Mouse (Mus musculus) testis, adult 2 months (tissue): ENCODE results near the gene Alox5. TPM values are rescaled to one million over a fixed set of nuclear protein-coding genes. Genes with fewer than 3 reads are reported as not detected.

ENCODE experiments used
- H3K27ac ChIP-seq: fragments of 200-500 bp; 2 replicates; pipeline ENCODE4 v1.5.1; 2012; ENCODE audit warnings: low read depth, low read length; ENCODE audit not compliant: control insufficient read depth, insufficient read depth
- H3K27me3 ChIP-seq: fragments of 200-500 bp; 2 replicates; pipeline ENCODE4 v1.6.1; 2012; ENCODE audit warnings: mild to moderate bottlenecking, low read length, moderate library complexity; ENCODE audit not compliant: control insufficient read depth, insufficient read depth
- H3K36me3 ChIP-seq: fragments of 200-500 bp; 2 replicates; pipeline ENCODE4 v1.6.1; 2012; ENCODE audit warnings: mild to moderate bottlenecking, low read length; ENCODE audit not compliant: control insufficient read depth, insufficient read depth
- H3K4me1 ChIP-seq: fragments of 200-500 bp; 2 replicates; pipeline ENCODE4 v1.6.1; 2012; ENCODE audit warnings: low read length; ENCODE audit not compliant: control insufficient read depth, insufficient read depth
- H3K4me3 ChIP-seq: fragments of 200-500 bp; 2 replicates; pipeline ENCODE4 v1.5.1; 2012; ENCODE audit warnings: low read depth, mild to moderate bottlenecking, low read length, moderate library complexity, mixed read lengths; ENCODE audit not compliant: control insufficient read depth
- CTCF ChIP-seq: fragments of 200-500 bp; IDR thresholded peaks from 2 replicates; pipeline ENCODE4 v1.5.1; 2012; ENCODE audit warnings: low read depth, mild to moderate bottlenecking, inconsistent platforms, low read length, moderate library complexity; ENCODE audit not compliant: control insufficient read depth, insufficient read depth, insufficient replicate concordance
- POLR2A ChIP-seq: fragments of 200-500 bp; IDR thresholded peaks from 2 replicates; pipeline ENCODE4 v1.6.1; 2012; ENCODE audit warnings: low read depth, mild to moderate bottlenecking, inconsistent platforms, low read length, moderate library complexity; ENCODE audit not compliant: control insufficient read depth
- polyA plus RNA-seq: library from polyadenylated mRNA; depleted of rRNA; stranded (reverse); fragments of >200 nt; gene quantifications from 2 replicates; pipeline ENCODE4 v1.2.3, GENCODE M21; 2012

Gene Alox5
- polyA plus RNA-seq, 1 experiment: 2.2 TPM

DNA sequence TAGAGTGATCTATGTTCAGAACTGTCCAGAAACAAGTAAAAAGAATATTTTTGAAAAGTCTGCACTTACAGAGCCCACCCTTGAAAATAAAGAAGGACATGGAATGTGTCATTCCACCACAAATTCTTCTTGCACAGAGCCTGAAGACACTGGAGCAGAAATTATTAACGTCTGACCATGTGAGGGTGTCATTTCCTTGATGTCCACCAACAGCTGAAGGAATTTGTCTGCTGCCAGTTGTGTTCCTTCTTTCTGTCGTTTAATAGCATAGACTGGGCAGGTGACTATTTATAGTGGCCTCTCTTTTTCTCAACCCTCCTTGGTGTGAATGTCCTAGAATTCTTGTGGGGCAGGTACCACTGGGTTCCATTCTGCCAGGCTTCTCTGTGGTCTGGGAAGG is 54.8 kb downstream of the Alox5 start:
- no peak overlapping the region for H3K27ac ChIP-seq
- peaks cover 2% of the 10 kb centered on the region; the same call in 1 of the 2 replicates for H3K4me1 ChIP-seq
- H3K36me3 ChIP-seq: no peaks in the 10 kb centered on the region
- TF ChIP-seq POLR2A (no peak), CTCF (no peak)
- H3K4me3 ChIP-seq: no peak overlapping the region
- H3K27me3 ChIP-seq: no peaks in the 10 kb centered on the region

DNA sequence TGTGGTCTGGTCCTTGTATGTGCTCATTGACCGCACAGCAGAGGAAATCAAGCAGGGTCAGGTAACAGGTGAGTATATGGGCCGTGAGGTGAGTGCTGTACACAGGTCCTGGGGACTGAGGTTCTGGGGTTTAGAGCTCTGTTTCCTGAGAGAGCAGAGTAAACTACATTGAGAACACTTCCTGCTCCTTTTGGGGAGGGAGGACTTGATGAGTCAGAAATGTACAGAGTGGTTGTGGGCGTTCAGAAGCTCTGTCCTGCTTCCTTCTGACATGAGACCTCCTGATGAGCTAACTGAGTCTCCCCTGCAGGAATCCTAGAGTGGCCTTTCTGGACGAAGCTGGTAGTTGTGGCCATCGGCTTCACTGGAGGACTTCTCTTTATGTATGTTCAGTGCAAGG is 55.3 kb downstream of the Alox5 start:
- H3K27me3 ChIP-seq: no peaks in the 10 kb centered on the region
- no peak overlapping the region for H3K4me3 ChIP-seq
- peaks cover 2% of the 10 kb centered on the region; the same call in 1 of the 2 replicates for H3K4me1 ChIP-seq
- no peaks in the 10 kb centered on the region for H3K36me3 ChIP-seq
- TF ChIP-seq CTCF (no peak), POLR2A (no peak)
- no peak overlapping the region for H3K27ac ChIP-seq

DNA sequence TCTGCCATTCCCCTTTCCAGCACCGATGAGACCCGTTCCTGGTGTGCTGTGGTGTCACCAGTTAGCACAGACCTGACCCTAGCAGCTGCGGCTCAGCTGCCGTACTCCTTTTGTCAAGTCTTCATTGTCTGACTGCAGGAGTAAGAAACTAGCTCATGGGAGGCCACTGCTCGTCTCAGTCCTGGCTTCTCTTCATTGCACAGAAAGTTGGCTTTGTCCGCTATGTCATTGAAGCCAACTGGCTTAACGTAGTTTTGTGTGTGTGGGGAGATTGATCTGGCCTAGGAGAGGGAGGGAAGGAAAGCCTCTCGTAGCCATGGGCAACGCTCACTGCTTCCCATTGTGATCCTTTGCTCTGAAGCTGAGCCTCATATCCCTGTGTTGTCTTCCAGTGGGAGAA is 55.7 kb downstream of the Alox5 start:
- no peaks in the 10 kb centered on the region for H3K27me3 ChIP-seq
- H3K27ac ChIP-seq: no peak overlapping the region
- TF ChIP-seq CTCF: no peak
- no peak for TF ChIP-seq POLR2A
- H3K4me3 ChIP-seq: no peak overlapping the region
- H3K36me3 ChIP-seq: no peaks in the 10 kb centered on the region
- peaks cover 2% of the 10 kb centered on the region; the same call in 1 of the 2 replicates for H3K4me1 ChIP-seq

GRCm38 (mm10) chr6:116402426-116402825 is 58.6 kb downstream of the Alox5 start:
- TF ChIP-seq POLR2A (no peak), CTCF (no peak)
- H3K27me3 ChIP-seq: no peaks in the 10 kb centered on the region
- H3K4me3 ChIP-seq: no peak overlapping the region
- no peak overlapping the region for H3K27ac ChIP-seq
- peaks cover 2% of the 10 kb centered on the region; the same call in 1 of the 2 replicates for H3K4me1 ChIP-seq
- no peaks in the 10 kb centered on the region for H3K36me3 ChIP-seq

DNA sequence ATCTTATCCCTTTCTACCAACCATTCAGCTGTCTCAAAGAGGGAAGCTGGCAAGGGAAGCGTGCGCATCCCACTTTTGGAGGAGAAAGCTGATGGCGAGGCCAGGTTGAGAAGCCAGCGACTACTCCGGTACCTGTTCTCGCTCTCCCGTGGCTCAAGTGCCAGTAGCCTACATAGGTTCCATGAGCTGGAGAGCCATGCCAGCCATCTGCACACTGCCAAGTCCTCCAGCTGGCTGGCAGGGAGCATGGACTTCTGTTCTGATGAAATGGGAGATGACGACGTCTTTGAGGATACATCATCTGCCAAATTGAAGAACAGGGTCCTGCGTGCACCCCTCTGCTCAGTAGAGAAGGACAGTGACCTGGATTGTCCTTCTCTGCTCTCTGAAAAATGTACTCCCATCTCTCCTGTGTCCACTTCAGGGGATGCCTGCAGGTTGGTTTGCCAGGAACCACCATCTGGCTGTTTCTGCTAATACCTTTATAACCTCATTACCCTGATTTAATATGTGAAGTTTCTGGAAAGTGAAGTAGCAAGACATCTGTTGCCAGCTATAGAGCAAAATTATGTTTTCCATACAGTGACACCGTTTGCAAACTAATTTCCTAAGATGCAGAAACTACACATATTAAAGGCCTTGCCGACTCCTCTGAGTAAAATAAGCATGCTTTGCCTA is 59.1 kb downstream of the Alox5 start:
- Histone ChIP-seq H3K27me3 (no peaks in the 10 kb centered on the region), H3K36me3 (no peaks in the 10 kb centered on the region), H3K4me1 (peaks cover 2% of the 10 kb centered on the region; the same call in 1 of the 2 replicates), H3K4me3 (no peak overlapping the region), H3K27ac (no peak overlapping the region)
- TF ChIP-seq CTCF (no peak), POLR2A (no peak)

- Histone ChIP-seq H3K4me1 (no peaks in the 10 kb centered on the region), H3K4me3 (no peak overlapping the region), H3K27ac (no peak overlapping the region), H3K27me3 (no peaks in the 10 kb centered on the region), H3K36me3 (no peaks in the 10 kb centered on the region)
- TF ChIP-seq POLR2A: no peak
- no peak for TF ChIP-seq CTCF
These were observed 62.8 kb downstream of the Alox5 start for GRCm38 (mm10) chr6:116398136-116398535.

DNA sequence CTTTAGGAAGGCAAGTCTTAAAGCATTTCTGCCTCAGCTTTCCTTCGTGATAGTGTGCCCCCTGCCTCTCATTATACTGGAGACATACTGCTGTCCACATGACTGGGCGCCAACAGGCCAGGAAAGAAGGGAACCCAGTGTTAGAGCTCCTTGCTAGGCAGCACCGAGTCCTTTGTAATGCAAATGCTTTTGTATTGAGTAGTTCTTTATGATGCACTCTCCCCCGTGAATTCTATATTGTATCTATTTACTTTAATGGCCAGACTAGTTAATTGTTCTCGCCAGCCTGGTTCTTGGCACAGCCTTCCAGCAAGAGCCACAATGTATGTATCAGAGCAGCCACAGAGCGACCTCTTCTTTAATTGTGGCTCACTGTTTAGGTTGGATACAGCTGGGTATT is 63.4 kb downstream of the Alox5 start:
- no peaks in the 10 kb centered on the region for H3K27me3 ChIP-seq
- no peaks in the 10 kb centered on the region for H3K36me3 ChIP-seq
- no peak overlapping the region for H3K4me3 ChIP-seq
- no peak overlapping the region for H3K27ac ChIP-seq
- no peaks in the 10 kb centered on the region for H3K4me1 ChIP-seq
- TF ChIP-seq CTCF (no peak), POLR2A (no peak)
